Mouse (Mus musculus) spleen, adult 2 months (tissue): Measurements from ENCODE around the gene Mrln. TPM values are rescaled to one million over a fixed set of nuclear protein-coding genes. Genes with fewer than 3 reads are reported as not detected.

Source experiments
- DNase-seq, 2 experiments: peaks; one replicate each; pipeline versions ENCODE4 v3.0.0 to v3.0.0-alpha.2; 2012 to 2021; ENCODE audit warnings: low spot score in 2 of 2, low read depth in 1 of 2
- H3K27ac ChIP-seq: fragments of 200-500 bp; 2 replicates; pipeline ENCODE4 v1.5.1; 2012; ENCODE audit warnings: low read length, inconsistent platforms; ENCODE audit not compliant: insufficient read depth
- H3K27me3 ChIP-seq: fragments of 200-500 bp; 2 replicates; pipeline ENCODE4 v1.6.1; 2012; ENCODE audit warnings: mild to moderate bottlenecking, moderate library complexity, low read length, inconsistent platforms; ENCODE audit not compliant: control insufficient read depth, insufficient read depth
- H3K36me3 ChIP-seq: fragments of 200-500 bp; 2 replicates; pipeline ENCODE4 v1.6.1; 2012; ENCODE audit warnings: mild to moderate bottlenecking, low read length, inconsistent platforms; ENCODE audit not compliant: control insufficient read depth, insufficient read depth
- H3K4me1 ChIP-seq: fragments of 200-500 bp; 2 replicates; pipeline ENCODE4 v1.6.1; 2011; ENCODE audit warnings: inconsistent platforms; ENCODE audit not compliant: control insufficient read depth, insufficient read depth, insufficient read length
- H3K4me3 ChIP-seq: fragments of 200-500 bp; 2 replicates; pipeline ENCODE4 v1.5.1; 2011; ENCODE audit warnings: mild to moderate bottlenecking, inconsistent platforms; ENCODE audit not compliant: insufficient read depth, insufficient read length; ENCODE audit errors: extremely low read depth
- CTCF ChIP-seq: fragments of 200-500 bp; IDR thresholded peaks from 2 replicates; pipeline ENCODE4 v1.5.1; 2011; ENCODE audit warnings: mild to moderate bottlenecking, inconsistent platforms; ENCODE audit not compliant: insufficient read depth, insufficient read length, insufficient replicate concordance; ENCODE audit errors: extremely low read depth
- POLR2A ChIP-seq: fragments of 200-500 bp; IDR thresholded peaks from 2 replicates; pipeline ENCODE4 v1.6.1; 2011; ENCODE audit warnings: low read depth, low read length, inconsistent platforms
- WGBS: fragments of 180-500 bp; shearing (Covaris S2); methylation state at CpG from one replicate; pipeline ENCODE4 v1.1.7; 2018; 5-methylcytosine and 5-hydroxymethylcytosine counted together
- polyA plus RNA-seq: library from polyadenylated mRNA; depleted of rRNA; stranded (reverse); fragments of >200 nt; gene quantifications from 2 replicates; pipeline ENCODE4 v1.2.3, GENCODE M21; 2012

Mrln gene
- polyA plus RNA-seq, 1 experiment: not detected

DNA sequence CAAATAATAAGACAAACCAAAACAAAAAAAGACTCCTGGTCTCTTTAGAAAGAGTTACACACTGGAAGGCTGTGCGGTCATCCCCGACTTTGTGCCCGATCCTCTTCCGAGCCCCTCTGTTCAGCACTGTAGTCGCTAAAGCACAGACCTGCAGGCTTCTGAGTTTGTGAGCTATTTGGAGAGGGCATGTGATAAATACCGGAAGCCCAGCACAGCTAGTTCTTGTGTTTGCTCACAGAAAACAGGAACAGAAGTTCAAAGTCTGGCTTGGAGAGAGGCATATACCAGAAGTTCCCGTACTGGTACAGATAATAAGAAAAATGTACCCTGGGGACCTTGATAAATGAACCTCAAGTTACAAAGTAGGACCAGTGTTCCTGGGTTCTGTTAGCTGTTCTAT, 9.2 kb upstream of the Mrln start:
- no peak for TF ChIP-seq CTCF
- TF ChIP-seq POLR2A: no peak
- Histone ChIP-seq H3K4me3 (0 out of 2 replicates have a peak overlapping the region, but pooled peaks have one; percentile 3), H3K27me3 (no peaks in the 10 kb centered on the region), H3K4me1 (peaks cover 5% of the 10 kb centered on the region; the same call in 1 of the 2 replicates), H3K27ac (peak overlapping the region; percentile 30), H3K36me3 (peaks cover 5% of the 10 kb centered on the region; the same call in 1 of the 2 replicates)
- DNase-seq: no peak
- WGBS: 18% methylated on average over 7 of the region's 7 CpGs

DNA sequence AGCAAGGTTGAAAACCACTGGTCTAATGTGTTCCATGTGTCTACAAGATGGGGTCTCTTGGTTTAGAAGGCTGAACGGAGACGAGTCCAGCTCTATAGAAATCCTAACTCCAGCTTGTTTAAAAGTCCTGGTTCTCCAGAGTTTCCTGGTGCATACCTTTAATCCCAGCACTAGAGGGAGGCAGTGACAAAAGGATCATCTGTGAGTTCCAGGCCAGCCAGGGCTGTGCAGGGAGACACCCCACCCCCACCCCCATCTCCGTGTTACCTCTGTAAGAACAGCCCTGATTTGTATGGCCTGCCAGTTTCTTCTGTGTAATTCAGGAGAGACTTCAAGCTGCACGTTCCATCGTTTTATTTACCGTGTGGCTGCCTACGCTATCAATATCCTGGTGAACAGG, 8.7 kb upstream of the Mrln start:
- Histone ChIP-seq H3K4me1 (peaks cover 5% of the 10 kb centered on the region; the same call in 1 of the 2 replicates), H3K27ac (peak overlapping the region; percentile 30; the same call in 1 of the 2 replicates), H3K27me3 (no peaks in the 10 kb centered on the region), H3K36me3 (peaks cover 5% of the 10 kb centered on the region; the same call in 1 of the 2 replicates), H3K4me3 (no peak overlapping the region)
- TF ChIP-seq CTCF: no peak
- TF ChIP-seq POLR2A: no peak
- no peak for DNase-seq
- 64% methylated on average over 7 of the region's 7 CpGs for WGBS

DNA sequence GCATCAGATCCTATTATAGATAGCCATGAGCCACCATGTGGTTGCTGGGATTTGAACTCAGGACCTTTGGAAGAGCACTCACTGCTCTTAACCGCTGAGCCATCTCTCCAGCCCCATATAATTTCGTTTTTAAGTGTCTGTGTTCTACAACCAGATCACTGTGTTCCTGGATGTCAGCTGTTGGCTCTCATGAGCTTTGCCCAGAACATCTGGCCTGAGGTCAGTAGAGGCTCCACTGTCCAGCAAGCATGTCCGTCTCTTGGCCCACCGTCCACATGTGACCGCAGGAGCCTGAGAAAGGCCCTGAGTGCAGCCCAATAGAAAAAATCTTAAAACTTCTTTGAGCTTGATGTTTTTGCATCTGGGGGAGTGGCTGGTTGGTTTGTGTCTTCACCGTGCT, 7.8 kb upstream of the Mrln start:
- no peak for DNase-seq
- H3K4me3 ChIP-seq: no peak overlapping the region
- H3K27ac ChIP-seq: peak overlapping the region; percentile 47; the same call in 1 of the 2 replicates
- peaks cover 3% of the 10 kb centered on the region; the same call in 1 of the 2 replicates for H3K36me3 ChIP-seq
- H3K27me3 ChIP-seq: no peaks in the 10 kb centered on the region
- 78% methylated on average over 6 of the region's 6 CpGs for WGBS
- peaks cover 5% of the 10 kb centered on the region; the same call in 1 of the 2 replicates for H3K4me1 ChIP-seq
- TF ChIP-seq POLR2A: no peak
- TF ChIP-seq CTCF: no peak

DNA sequence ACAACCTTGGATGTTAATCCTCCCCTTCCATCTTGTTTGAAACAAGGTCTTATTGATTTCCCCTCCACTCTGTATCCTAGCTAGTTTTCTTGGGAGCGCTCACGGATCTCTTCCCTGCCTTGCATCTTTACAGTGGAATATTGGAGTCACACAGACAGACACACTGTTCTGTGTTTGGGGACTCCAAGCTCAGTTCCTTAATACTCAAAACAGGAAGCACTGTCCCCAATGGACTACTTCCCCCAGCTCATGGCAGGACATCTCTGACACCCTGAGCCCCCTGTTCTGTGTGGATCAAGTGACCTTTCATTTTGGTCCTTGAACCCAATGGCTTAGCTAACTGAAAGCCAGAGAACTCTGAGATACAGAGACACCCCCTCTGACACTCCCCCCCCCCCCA, 6.9 kb upstream of the Mrln start:
- 91% methylated on average over 2 of the region's 2 CpGs for WGBS
- TF ChIP-seq POLR2A: no peak
- no peak for TF ChIP-seq CTCF
- Histone ChIP-seq H3K36me3 (peaks cover 3% of the 10 kb centered on the region; the same call in 1 of the 2 replicates), H3K27me3 (no peaks in the 10 kb centered on the region), H3K27ac (no peak overlapping the region), H3K4me1 (peaks cover 5% of the 10 kb centered on the region; the same call in 1 of the 2 replicates), H3K4me3 (no peak overlapping the region)
- DNase-seq: no peak

DNA sequence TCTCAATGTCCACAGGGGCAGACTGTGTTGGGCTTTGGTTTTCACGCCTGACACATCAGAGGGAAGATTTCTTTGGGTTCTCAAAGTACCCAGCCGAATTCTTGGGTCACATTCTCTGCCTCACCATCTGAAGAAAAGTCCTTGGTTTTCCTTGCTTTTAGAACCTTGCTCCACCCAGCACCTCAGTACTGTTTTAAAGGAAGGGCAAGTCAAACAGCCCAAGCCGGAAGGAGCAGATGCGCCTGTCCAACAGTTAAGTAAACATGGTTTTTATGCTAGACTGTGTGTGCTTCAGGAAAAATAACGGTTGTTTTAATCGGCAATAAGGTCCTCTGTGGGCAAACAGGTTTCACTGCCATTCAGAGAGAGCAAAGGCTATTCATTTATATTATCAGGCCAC, 6.5 kb upstream of the Mrln start:
- H3K36me3 ChIP-seq: peaks cover 3% of the 10 kb centered on the region; the same call in 1 of the 2 replicates
- no peak for DNase-seq
- H3K27me3 ChIP-seq: no peaks in the 10 kb centered on the region
- 70% methylated on average over 6 of the region's 6 CpGs for WGBS
- H3K27ac ChIP-seq: no peak overlapping the region
- H3K4me1 ChIP-seq: peaks cover 5% of the 10 kb centered on the region; the same call in 1 of the 2 replicates
- TF ChIP-seq POLR2A (no peak), CTCF (no peak)
- H3K4me3 ChIP-seq: no peak overlapping the region

DNA sequence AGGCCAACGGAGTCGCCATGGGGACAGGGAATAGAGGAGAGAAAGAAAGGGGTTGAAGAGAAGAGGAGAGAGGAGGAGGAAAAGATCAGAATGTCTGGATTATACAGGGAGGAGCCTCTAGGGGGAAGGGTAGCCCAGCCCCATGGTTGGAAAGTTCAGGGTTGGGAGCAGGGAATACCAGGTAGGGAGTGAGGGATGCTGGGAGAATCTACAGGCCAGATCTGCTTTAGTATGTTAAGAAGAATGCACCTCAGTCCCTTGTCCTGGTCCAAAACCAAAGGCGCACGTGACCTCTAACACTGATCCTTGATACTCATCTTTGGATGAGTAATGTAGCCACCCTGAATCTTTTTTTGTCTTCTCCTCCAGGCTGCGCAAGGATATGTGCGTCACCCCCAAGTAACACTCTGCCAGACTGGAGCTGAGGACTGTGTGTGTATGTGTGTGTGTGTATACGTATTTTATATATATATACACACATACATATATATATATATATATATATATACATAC, 5.5 kb upstream of the Mrln start:
- TF ChIP-seq POLR2A (no peak), CTCF (no peak)
- Histone ChIP-seq H3K4me1 (peaks cover 5% of the 10 kb centered on the region; the same call in 1 of the 2 replicates), H3K4me3 (no peak overlapping the region), H3K36me3 (no peaks in the 10 kb centered on the region), H3K27me3 (no peaks in the 10 kb centered on the region), H3K27ac (no peak overlapping the region)
- 94% methylated on average over 7 of the region's 7 CpGs for WGBS
- DNase-seq: no peak
